Mouse (Mus musculus): ENCODE measurements around the gene Hist1h4h. TPM values are rescaled to one million over a fixed set of nuclear protein-coding genes. Genes with fewer than 3 reads are reported as not detected.
"Not testable (repeated sequence)": the region's sequence is repeated elsewhere in the genome, so short reads cannot be mapped to it uniquely, and the experiment has no call there.

Hist1h4h gene
- polyA plus RNA-seq, 1 experiment from 2014 or later, result 5.2 TPM

- Histone ChIP-seq H3K9ac (peak overlapping the region; percentile 69), H3K27ac (peak overlapping the region; percentile 93), H3K4me3 (peak overlapping the region; percentile 46), H3K9me3 (replicated peaks) (no peaks in the 10 kb centered on the region), H3K4me1 (peaks cover 27% of the 10 kb centered on the region), H3K4me2 (peak overlapping the region; percentile 65), H3K27me3 (no peaks in the 10 kb centered on the region), H3K36me3 (ENCODE audit: poor library complexity, severe bottlenecking) (no peaks in the 10 kb centered on the region)
- no peak for ATAC-seq
- WGBS, result 49% methylated on average over 8 of the region's 8 CpGs
Measured at GRCm38 (mm10) chr13:23551931-23552914, 21.4 kb downstream of the Hist1h4h start.

GRCm38 (mm10) chr13:23552962-23553361 is 22.1 kb downstream of the Hist1h4h start, which contains the start of gene Hist1h1d:
Gene Hist1h1d, plus strand, starts transcription at chr13:23553262.
- Histone ChIP-seq H3K27ac (peak within 1 kb of the TSS; percentile 99), H3K27me3 (no peaks in the 10 kb centered on the region)

GRCm38 (mm10) chr13:23554393-23554792 is 23.5 kb downstream of the Hist1h4h start:
- no peaks in the 10 kb centered on the region for H3K27me3 ChIP-seq
- H3K9ac ChIP-seq, result peak overlapping the region; percentile 87
- no peaks in the 10 kb centered on the region for H3K36me3 ChIP-seq (ENCODE audit: poor library complexity, severe bottlenecking)
- 24% methylated on average over 9 of the region's 9 CpGs for WGBS
- H3K4me3 ChIP-seq, result peak overlapping the region; percentile 61
- peak overlapping the region; percentile 93 for H3K4me2 ChIP-seq
- no peak for ATAC-seq
- H3K27ac ChIP-seq, result peak overlapping the region; percentile 99
- peaks cover 27% of the 10 kb centered on the region for H3K4me1 ChIP-seq
- H3K9me3 ChIP-seq (replicated peaks), result no peaks in the 10 kb centered on the region

More at GRCm38 (mm10) chr13:23552962-23553361, 22.1 kb downstream of the Hist1h4h start, which contains the start of gene Hist1h1d:
- Histone ChIP-seq H3K4me3 (0 out of 2 replicates have a peak within 1 kb of the TSS, but pooled peaks have one; percentile 3), H3K9me3 (replicated peaks) (no peaks in the 10 kb centered on the region), H3K36me3 (ENCODE audit: poor library complexity, severe bottlenecking) (no peaks in the 10 kb centered on the region), H3K4me1 (peaks cover 27% of the 10 kb centered on the region), H3K9ac (peak within 1 kb of the TSS; percentile 87), H3K4me2 (peak within 1 kb of the TSS; percentile 93)
- ATAC-seq, result no peak

DNA sequence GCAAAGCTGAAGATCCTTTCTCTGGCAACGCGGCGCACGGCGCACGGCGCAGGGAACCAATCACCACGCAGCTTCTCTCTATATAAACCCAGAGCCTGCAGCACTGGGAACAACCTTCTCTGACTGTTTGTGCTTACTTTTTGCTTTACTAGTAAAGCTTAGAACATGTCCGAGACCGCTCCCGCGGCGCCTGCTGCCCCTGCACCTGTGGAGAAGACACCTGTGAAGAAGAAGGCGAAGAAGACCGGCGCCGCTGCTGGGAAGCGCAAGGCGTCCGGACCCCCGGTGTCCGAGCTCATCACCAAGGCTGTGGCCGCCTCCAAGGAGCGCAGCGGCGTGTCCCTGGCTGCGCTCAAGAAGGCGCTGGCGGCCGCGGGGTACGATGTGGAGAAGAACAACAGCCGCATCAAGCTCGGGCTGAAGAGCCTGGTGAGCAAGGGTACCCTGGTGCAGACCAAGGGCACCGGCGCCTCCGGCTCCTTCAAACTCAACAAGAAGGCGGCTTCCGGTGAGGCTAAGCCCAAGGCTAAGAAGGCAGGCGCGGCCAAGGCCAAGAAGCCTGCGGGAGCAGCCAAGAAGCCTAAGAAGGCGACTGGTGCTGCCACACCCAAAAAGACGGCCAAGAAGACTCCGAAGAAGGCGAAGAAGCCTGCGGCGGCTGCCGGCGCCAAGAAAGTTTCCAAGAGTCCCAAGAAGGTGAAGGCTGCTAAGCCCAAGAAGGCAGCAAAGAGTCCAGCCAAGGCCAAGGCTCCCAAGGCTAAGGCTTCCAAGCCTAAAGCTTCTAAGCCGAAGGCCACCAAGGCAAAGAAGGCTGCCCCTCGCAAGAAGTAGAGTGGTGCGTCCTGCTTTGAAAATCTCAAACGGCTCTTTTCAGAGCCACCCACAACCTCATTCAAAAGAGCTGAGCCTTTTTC is 24.3 kb downstream of the Hist1h4h start:
- H3K27ac ChIP-seq, result peak overlapping the region; percentile 99
- peak overlapping the region; percentile 93 for H3K4me2 ChIP-seq
- H3K27me3 ChIP-seq, result no peaks in the 10 kb centered on the region
- no peaks in the 10 kb centered on the region for H3K36me3 ChIP-seq (ENCODE audit: poor library complexity, severe bottlenecking)
- no peaks in the 10 kb centered on the region for H3K9me3 ChIP-seq (replicated peaks)
- whole genome bisulfite sequencing, result under 1% methylated on average over 54 of the region's 54 CpGs
- peak; percentile 87 for ATAC-seq
- peaks cover 27% of the 10 kb centered on the region for H3K4me1 ChIP-seq
- peak overlapping the region; percentile 87 for H3K9ac ChIP-seq
- peak overlapping the region; percentile 61 for H3K4me3 ChIP-seq

- Histone ChIP-seq H3K4me3 (peak overlapping the region; percentile 61), H3K27ac (peak overlapping the region; percentile 99), H3K4me1 (peaks cover 24% of the 10 kb centered on the region), H3K9ac (peak overlapping the region; percentile 87), H3K9me3 (replicated peaks) (no peaks in the 10 kb centered on the region), H3K36me3 (ENCODE audit: poor library complexity, severe bottlenecking) (no peaks in the 10 kb centered on the region), H3K27me3 (no peaks in the 10 kb centered on the region), H3K4me2 (peak overlapping the region; percentile 93)
- WGBS, result under 1% methylated on average over 18 of the region's 18 CpGs
- peak; percentile 84 for ATAC-seq
Measured at GRCm38 (mm10) chr13:23555839-23556416, 25.1 kb downstream of the Hist1h4h start.

DNA sequence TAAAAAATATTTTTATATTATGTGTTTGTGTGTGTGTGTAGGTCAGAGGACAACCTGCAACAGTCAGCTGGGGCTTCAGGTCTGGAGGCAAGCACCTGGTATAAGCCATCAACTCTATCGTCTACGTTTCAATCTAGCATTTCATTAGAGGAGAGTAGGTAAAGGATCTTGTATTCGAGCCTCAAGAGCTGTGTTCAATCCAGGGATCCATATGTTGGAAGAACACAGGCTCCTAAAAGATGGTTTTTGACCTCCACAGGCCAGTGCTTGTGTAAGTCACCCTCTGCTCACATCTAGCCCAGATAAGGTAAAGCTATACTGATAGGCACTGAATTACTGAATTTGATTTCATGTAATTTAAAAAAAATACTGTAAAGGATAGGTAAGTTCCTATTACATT is 26.1 kb downstream of the Hist1h4h start:
- no peak overlapping the region for H3K4me3 ChIP-seq
- H3K9ac ChIP-seq, result no peak overlapping the region
- H3K4me2 ChIP-seq, result peak overlapping the region; percentile 93
- no peaks in the 10 kb centered on the region for H3K36me3 ChIP-seq (ENCODE audit: poor library complexity, severe bottlenecking)
- peak overlapping the region; percentile 16; the same call in 1 of the 2 replicates for H3K27ac ChIP-seq
- WGBS, result 64% methylated on average over 3 of the region's 3 CpGs
- H3K9me3 ChIP-seq (replicated peaks), result no peaks in the 10 kb centered on the region
- H3K4me1 ChIP-seq, result peaks cover 23% of the 10 kb centered on the region
- ATAC-seq, result no peak
- no peaks in the 10 kb centered on the region for H3K27me3 ChIP-seq

- not testable (repeated sequence) for H3K36me3 ChIP-seq (ENCODE audit: poor library complexity, severe bottlenecking); H3K4me3 ChIP-seq; H3K9me3 ChIP-seq (replicated peaks); H3K27me3 ChIP-seq; H3K9ac ChIP-seq; H3K4me1 ChIP-seq; ATAC-seq
- 12% methylated on average over 2 of the region's 2 CpGs for WGBS
- peak overlapping the region; percentile 40 for H3K4me2 ChIP-seq
- peak overlapping the region; percentile 59 for H3K27ac ChIP-seq
Measured at GRCm38 (mm10) chr13:23560699-23561098, 29.8 kb downstream of the Hist1h4h start.

- WGBS, result 0% methylated on average over 2 of the region's 5 CpGs
- not testable (repeated sequence) for H3K36me3 ChIP-seq (ENCODE audit: poor library complexity, severe bottlenecking); H3K9me3 ChIP-seq (replicated peaks); H3K27me3 ChIP-seq; ATAC-seq; H3K4me1 ChIP-seq
- Histone ChIP-seq H3K4me2 (peak overlapping the region; percentile 70), H3K4me3 (peak overlapping the region; percentile 46), H3K9ac (peak overlapping the region; percentile 75), H3K27ac (peak overlapping the region; percentile 98)
Measured at GRCm38 (mm10) chr13:23561531-23561882, 30.7 kb downstream of the Hist1h4h start.

DNA sequence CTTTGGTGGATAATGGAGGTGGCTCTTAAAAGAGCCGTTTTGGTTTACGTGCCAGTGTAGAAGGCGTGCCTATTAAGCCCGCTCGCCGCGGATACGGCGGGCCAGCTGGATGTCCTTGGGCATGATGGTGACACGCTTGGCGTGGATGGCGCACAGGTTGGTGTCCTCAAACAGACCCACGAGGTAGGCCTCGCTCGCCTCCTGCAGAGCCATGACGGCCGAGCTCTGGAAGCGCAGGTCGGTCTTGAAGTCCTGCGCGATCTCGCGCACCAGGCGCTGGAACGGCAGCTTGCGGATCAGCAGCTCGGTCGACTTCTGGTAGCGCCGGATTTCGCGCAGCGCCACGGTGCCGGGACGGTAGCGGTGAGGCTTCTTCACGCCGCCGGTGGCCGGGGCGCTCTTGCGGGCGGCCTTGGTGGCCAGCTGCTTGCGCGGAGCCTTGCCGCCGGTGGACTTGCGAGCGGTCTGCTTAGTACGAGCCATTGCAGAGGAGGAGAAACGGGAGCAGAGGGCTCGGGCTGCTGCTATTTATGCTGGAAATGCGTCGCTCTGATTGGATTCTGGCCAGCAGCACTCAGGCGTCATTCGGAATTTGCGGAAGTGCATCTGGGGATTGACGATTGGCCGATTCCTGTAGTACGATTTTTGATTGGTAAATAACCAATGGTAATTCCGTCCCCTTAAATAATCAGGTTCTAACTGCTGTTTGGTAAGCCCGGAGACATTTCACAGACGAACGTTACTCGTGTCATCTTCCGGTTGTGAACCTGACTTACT is 31.2 kb downstream of the Hist1h4h start, which contains the start of gene Hist1h3e:
Gene Hist1h3e, minus strand, starts transcription at position 487 of the 777 bp plus-strand sequence.
- not testable (repeated sequence) for H3K36me3 ChIP-seq (ENCODE audit: poor library complexity, severe bottlenecking); H3K4me1 ChIP-seq; H3K9me3 ChIP-seq (replicated peaks); H3K27me3 ChIP-seq
- H3K4me2 ChIP-seq, result peak within 1 kb of the TSS; percentile 70
- peak; percentile 94 for ATAC-seq
- H3K4me3 ChIP-seq, result peak within 1 kb of the TSS; percentile 46
- H3K9ac ChIP-seq, result peak within 1 kb of the TSS; percentile 75
- under 1% methylated on average over 44 of the region's 67 CpGs for WGBS
- H3K27ac ChIP-seq, result peak within 1 kb of the TSS; percentile 98

DNA sequence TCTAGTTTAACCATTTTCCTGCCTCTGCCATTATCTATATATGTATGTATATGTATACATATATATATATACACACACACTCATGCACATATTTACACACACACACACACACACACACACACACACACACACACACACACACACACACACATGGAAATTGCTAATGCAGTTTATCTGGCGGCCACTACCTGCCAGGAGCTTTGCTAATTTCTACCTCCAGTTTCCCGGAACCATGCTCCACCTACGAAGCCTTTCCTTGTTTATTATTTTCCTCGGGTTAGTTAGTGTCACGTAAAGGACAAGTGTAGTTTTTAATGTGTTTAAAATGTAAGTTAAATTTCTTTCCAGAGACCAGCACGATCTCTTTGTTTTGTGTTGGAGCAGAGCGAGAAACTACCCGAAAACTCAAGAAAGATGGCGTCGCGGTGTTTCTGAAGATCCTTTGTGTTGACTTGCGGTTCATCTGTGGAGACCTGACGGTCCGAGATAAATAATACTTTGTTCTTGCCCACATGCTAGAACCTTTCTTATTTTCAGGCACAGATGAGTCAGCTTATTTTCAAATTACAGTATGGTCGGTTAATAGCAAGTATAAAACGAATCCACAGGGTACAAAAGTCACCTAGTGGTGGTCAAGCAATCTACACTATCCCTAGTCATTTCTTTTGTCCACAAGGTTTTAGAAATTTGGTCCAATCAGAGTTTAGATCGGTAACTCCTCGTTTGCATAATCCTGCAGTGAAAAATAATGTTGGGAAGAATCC is 32.0 kb downstream of the Hist1h4h start:
- Histone ChIP-seq H3K9ac (peak overlapping the region; percentile 63), H3K27me3 (no peaks in the 10 kb centered on the region), H3K27ac (peak overlapping the region; percentile 98), H3K4me1 (peaks cover 3% of the 10 kb centered on the region; the same call in 1 of the 2 replicates), H3K4me2 (peak overlapping the region; percentile 70), H3K4me3 (peak overlapping the region; percentile 46), H3K36me3 (ENCODE audit: poor library complexity, severe bottlenecking) (no peaks in the 10 kb centered on the region), H3K9me3 (replicated peaks) (no peaks in the 10 kb centered on the region)
- 2% methylated on average over 18 of the region's 18 CpGs for WGBS
- peak; percentile 50 for ATAC-seq
